Mouse (Mus musculus) stomach, postnatal 0 days (tissue): Measurements from ENCODE around the gene Zfp503.

Experiments
- CTCF ChIP-seq: IDR thresholded peaks from 2 replicates; pipeline ENCODE4 v1.5.1; 2016; ENCODE audit warnings: antibody characterized with exemption, low read depth, mild to moderate bottlenecking, moderate library complexity
- EP300 ChIP-seq: optimal IDR thresholded peaks from 2 replicates; pipeline ENCODE3; 2016; ENCODE audit warnings: antibody characterized with exemption

DNA sequence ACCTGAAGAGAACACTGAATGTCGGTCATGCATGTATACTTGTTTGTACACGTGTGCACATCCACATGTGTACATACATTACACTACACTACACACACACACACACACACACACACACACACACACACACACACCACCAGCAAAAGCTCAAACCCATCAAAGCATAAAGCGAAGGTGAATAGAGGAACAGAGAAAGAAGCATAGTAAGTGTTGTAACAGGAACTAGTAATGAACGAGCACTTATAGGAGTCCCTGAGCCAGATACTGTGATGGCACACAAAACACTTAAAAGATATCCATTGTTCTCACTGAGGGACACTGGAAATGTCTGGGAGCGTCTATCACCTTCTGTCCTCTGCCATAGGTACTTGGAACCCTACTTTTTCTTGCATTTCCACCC is 24.9 kb upstream of the Zfp503 start:
- TF ChIP-seq CTCF: no peak
- TF ChIP-seq EP300: no peak
